Mouse (Mus musculus) forebrain, embryonic 15.5 days (tissue): ENCODE data around the gene Trpc3. TPM values are rescaled to one million over a fixed set of nuclear protein-coding genes. Genes with fewer than 3 reads are reported as not detected.

ENCODE experiments used
- ATAC-seq: fragments of 200-750 bp; cut with Nextera tagmentation; replicated peaks from 2 replicates; pipeline ENCODE4 v1.8.0; 2017; ENCODE audit warnings: mild to moderate bottlenecking, moderate TSS enrichment, moderate library complexity
- H3K27ac ChIP-seq: fragments of 300-500 bp; sonication (generic); replicated peaks from 2 replicates; pipeline ENCODE4 v1.5.1; 2015; ENCODE audit warnings: mild to moderate bottlenecking, inconsistent platforms
- H3K27me3 ChIP-seq: fragments of 300-500 bp; sonication (generic); 2 replicates; pipeline ENCODE4 v1.6.1; 2015; ENCODE audit warnings: inconsistent platforms
- H3K36me3 ChIP-seq: fragments of 300-500 bp; sonication (generic); 2 replicates; pipeline ENCODE4 v1.6.1; 2015; ENCODE audit warnings: mild to moderate bottlenecking, inconsistent platforms
- H3K4me1 ChIP-seq: fragments of 300-500 bp; sonication (generic); 2 replicates; pipeline ENCODE4 v1.6.1; 2015; ENCODE audit warnings: inconsistent platforms
- H3K4me2 ChIP-seq: fragments of 300-500 bp; sonication (generic); replicated peaks from 2 replicates; pipeline ENCODE4 v1.6.1; 2015; ENCODE audit warnings: mild to moderate bottlenecking, inconsistent platforms
- H3K4me3 ChIP-seq: fragments of 300-500 bp; sonication (generic); 2 replicates; pipeline ENCODE4 v1.5.1; 2015; ENCODE audit warnings: mild to moderate bottlenecking, inconsistent platforms
- H3K9ac ChIP-seq: fragments of 300-500 bp; sonication (generic); replicated peaks from 2 replicates; pipeline ENCODE4 v1.6.1; 2015; ENCODE audit warnings: mild to moderate bottlenecking, inconsistent platforms
- H3K9me3 ChIP-seq: fragments of 300-500 bp; sonication (generic); 2 replicates; pipeline ENCODE4 v1.6.1; 2016; ENCODE audit warnings: inconsistent platforms
- WGBS: fragments of 180-500 bp; shearing (Covaris S2); methylation state at CpG from one replicate; pipeline ENCODE4 v1.1.7; 2015; ENCODE audit warnings: mixed read lengths; 5-methylcytosine and 5-hydroxymethylcytosine counted together
- polyA plus RNA-seq: library from polyadenylated mRNA; unstranded; fragments of >200 nt; fragmentation: Nextera tagmentation; extraction: Ambion mirVana; gene quantifications from 2 replicates; pipeline ENCODE4 v1.2.1, GENCODE M21; 2015

The Trpc3 gene
- polyA plus RNA-seq, 1 experiment from 2014 or later: 4.0 TPM

DNA sequence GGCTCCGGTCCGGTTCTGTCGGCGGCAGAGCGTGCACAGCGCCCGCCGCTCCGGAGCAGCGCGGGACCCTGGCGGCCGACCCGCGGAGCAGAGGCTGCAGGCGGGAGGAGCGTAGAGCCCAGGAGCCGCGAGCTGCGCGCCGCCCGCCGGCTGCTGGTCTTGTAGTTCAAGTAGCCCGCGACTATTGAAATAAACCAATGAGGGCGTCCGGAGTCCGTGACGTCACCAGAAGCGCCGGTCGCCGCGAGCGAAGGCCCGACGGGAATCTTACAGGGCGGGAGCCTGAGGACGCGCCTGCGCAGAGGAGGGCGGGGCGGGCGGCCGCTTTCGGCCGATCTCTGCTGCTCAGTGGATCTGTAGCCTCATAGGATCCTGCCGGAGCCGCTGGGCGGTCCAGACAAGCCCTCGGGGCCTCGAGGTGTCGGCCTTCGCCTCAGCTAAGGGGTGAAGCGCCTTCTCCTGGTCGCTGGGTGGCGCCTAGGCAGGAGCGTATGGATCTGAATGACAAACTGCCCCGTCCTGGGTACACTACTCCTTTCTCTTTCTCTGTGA, 118.1 kb downstream of the Trpc3 start, which contains the start of gene Ccna2:
Ccna2 (minus strand) TSS at position 324 of the 552 bp plus-strand sequence.
- WGBS: under 1% methylated on average over 60 of the region's 60 CpGs
- peak within 1 kb of the TSS; percentile 93 for H3K27ac ChIP-seq

DNA sequence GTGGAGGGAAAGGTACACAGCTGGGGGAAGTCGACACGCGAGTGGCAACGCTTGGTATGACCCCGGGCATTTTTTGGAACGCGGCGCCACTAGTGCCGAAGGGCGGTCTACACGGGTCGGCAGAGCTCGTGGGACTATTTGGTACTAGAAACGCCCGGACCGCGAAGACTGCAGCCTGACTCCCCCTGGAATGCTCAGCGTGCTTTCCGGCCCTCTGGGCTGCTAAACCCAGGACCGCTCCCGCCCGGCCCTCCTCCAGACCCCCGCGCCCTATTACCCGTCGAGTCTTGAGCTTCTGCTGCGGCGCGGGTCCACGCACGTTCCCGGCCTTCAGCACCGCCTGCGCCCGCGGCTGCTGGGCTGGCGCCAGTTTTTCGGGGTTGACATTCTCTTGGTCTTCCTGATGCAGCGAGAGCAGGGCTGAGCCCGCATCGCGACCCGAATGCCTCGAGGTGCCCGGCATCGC, 118.6 kb downstream of the Trpc3 start:
- H3K27ac ChIP-seq: no peak overlapping the region; the same call in 1 of the 2 replicates

More for the DNA sequence above, 118.1 kb downstream of the Trpc3 start, which contains the start of gene Ccna2:
- peak within 1 kb of the TSS; percentile 85 for H3K4me2 ChIP-seq
- H3K4me3 ChIP-seq: peak within 1 kb of the TSS; percentile 63
- peak; percentile 100 for ATAC-seq
- no peaks in the 10 kb centered on the region for H3K9me3 ChIP-seq
- peaks cover 25% of the 10 kb centered on the region for H3K36me3 ChIP-seq
- peaks cover 26% of the 10 kb centered on the region for H3K4me1 ChIP-seq
- H3K9ac ChIP-seq: peak within 1 kb of the TSS; percentile 63
- H3K27me3 ChIP-seq: no peaks in the 10 kb centered on the region

More for the DNA sequence above, 118.6 kb downstream of the Trpc3 start:
- Histone ChIP-seq H3K36me3 (peaks cover 30% of the 10 kb centered on the region), H3K4me3 (peak overlapping the region; percentile 63), H3K9me3 (no peaks in the 10 kb centered on the region), H3K4me1 (peaks cover 26% of the 10 kb centered on the region), H3K4me2 (peak overlapping the region; percentile 85), H3K9ac (peak overlapping the region; percentile 48), H3K27me3 (no peaks in the 10 kb centered on the region)
- WGBS: 0% methylated on average over 46 of the region's 46 CpGs
- ATAC-seq: peak; percentile 42; the same call in 1 of the 2 replicates

Other genes with a start within 250 kb of the Trpc3 start
- gene Anxa5, start 214.3 kb downstream of the Trpc3 start, polyA plus RNA-seq: 51.5 and 56.2 TPM in 2 replicates
- gene 1810062G17Rik, start 214.2 kb downstream of the Trpc3 start, polyA plus RNA-seq: 0.20 TPM in 1 of 2 replicates, not detected in the other
- 0.36 and 0.43 TPM in 2 replicates for gene Gm11549, start 168.4 kb downstream of the Trpc3 start, polyA plus RNA-seq
- 84.6 and 86.7 TPM in 2 replicates for gene Exosc9, start 137.6 kb downstream of the Trpc3 start, polyA plus RNA-seq
- gene Ccna2, start 118.0 kb downstream of the Trpc3 start, polyA plus RNA-seq: 90.1 and 101 TPM in 2 replicates
- gene Bbs7, start 76.7 kb downstream of the Trpc3 start, polyA plus RNA-seq: 19.8 and 20.1 TPM in 2 replicates
- 68.7 and 72.7 TPM in 2 replicates for gene 4932438A13Rik, start 172.9 kb upstream of the Trpc3 start, polyA plus RNA-seq